Mouse (Mus musculus): ENCODE results near the gene Agps. TPM values are rescaled to one million over a fixed set of nuclear protein-coding genes. Genes with fewer than 3 reads are reported as not detected.

Gene Agps
- total and polyA plus RNA-seq, 3 experiments = 10.4 to 80.7 (median 77.9) TPM

- H3K27me3 ChIP-seq (ENCODE audit: insufficient read depth, low read length) = peaks cover 15% of the 10 kb centered on the region
- peak; percentile 49 for DNase-seq (ENCODE audit: low spot score)
- TF ChIP-seq CTCF (IDR thresholded peaks at IDR 0.05; ENCODE audit: low read depth, low read length) (no peak), GATA1 (IDR thresholded peaks at IDR 0.05; ENCODE audit: borderline replicate concordance, low read length) (no peak), GATA2 (IDR thresholded peaks at IDR 0.05; ENCODE audit: borderline replicate concordance, low read depth, low read length) (no peak), POLR2AphosphoS5 (IDR thresholded peaks at IDR 0.05; ENCODE audit: insufficient replicate concordance, low read depth, low read length) (no peak), TAL1 (conservative IDR thresholded peaks at IDR 0.05; ENCODE audit: low read depth, low read length) (no peak)
- H3K9me3 ChIP-seq (replicated peaks) = no peaks in the 10 kb centered on the region
- H3K36me3 ChIP-seq (replicated peaks) = no peaks in the 10 kb centered on the region
- H3K4me3 ChIP-seq (ENCODE audit: low read depth, low read length) = no peak overlapping the region; the same call in 1 of the 2 replicates
- ATAC-seq (ENCODE audit: extremely low read depth, insufficient number of reproducible peaks, low FRiP score, poor library complexity, severe bottlenecking) = peak; percentile 83
- H3K4me1 ChIP-seq (ENCODE audit: insufficient read depth, low read depth, low read length) = peaks cover 18% of the 10 kb centered on the region
Observed at GRCm38 (mm10) chr2:75792377-75793203, 39.4 kb upstream of the Agps start.

- H3K4me3 ChIP-seq (ENCODE audit: low read depth, low read length) = no peak overlapping the region
- TF ChIP-seq GATA1 (IDR thresholded peaks at IDR 0.05; ENCODE audit: borderline replicate concordance, low read length) = no peak
- TF ChIP-seq GATA2 (IDR thresholded peaks at IDR 0.05; ENCODE audit: borderline replicate concordance, low read depth, low read length) = no peak
- no peak for TF ChIP-seq POLR2AphosphoS5 (IDR thresholded peaks at IDR 0.05; ENCODE audit: insufficient replicate concordance, low read depth, low read length)
- no peak for TF ChIP-seq TAL1 (conservative IDR thresholded peaks at IDR 0.05; ENCODE audit: low read depth, low read length)
- H3K36me3 ChIP-seq (replicated peaks) = no peaks in the 10 kb centered on the region
- ATAC-seq (ENCODE audit: extremely low read depth, insufficient number of reproducible peaks, low FRiP score, poor library complexity, severe bottlenecking) (no peak), DNase-seq (ENCODE audit: low spot score) (no peak)
- H3K4me1 ChIP-seq (ENCODE audit: insufficient read depth, low read depth, low read length) = peaks cover 12% of the 10 kb centered on the region
- H3K9me3 ChIP-seq (replicated peaks) = no peaks in the 10 kb centered on the region
- H3K27me3 ChIP-seq (ENCODE audit: insufficient read depth, low read length) = peaks cover 22% of the 10 kb centered on the region
Observed at GRCm38 (mm10) chr2:75796181-75796580, 35.8 kb upstream of the Agps start.

- Histone ChIP-seq H3K4me3 (ENCODE audit: low read depth, low read length) (no peak overlapping the region), H3K4me1 (ENCODE audit: insufficient read depth, low read depth, low read length) (no peaks in the 10 kb centered on the region), H3K9me3 (replicated peaks) (no peaks in the 10 kb centered on the region), H3K36me3 (replicated peaks) (no peaks in the 10 kb centered on the region), H3K27me3 (ENCODE audit: insufficient read depth, low read length) (peaks cover 25% of the 10 kb centered on the region)
- no peak for ATAC-seq (ENCODE audit: extremely low read depth, insufficient number of reproducible peaks, low FRiP score, poor library complexity, severe bottlenecking)
- TF ChIP-seq CTCF (IDR thresholded peaks at IDR 0.05; ENCODE audit: low read depth, low read length) = no peak
- no peak for TF ChIP-seq GATA2 (IDR thresholded peaks at IDR 0.05; ENCODE audit: borderline replicate concordance, low read depth, low read length)
- TF ChIP-seq POLR2AphosphoS5 (IDR thresholded peaks at IDR 0.05; ENCODE audit: insufficient replicate concordance, low read depth, low read length) = no peak
- no peak for TF ChIP-seq GATA1 (IDR thresholded peaks at IDR 0.05; ENCODE audit: borderline replicate concordance, low read length)
- no peak for TF ChIP-seq TAL1 (conservative IDR thresholded peaks at IDR 0.05; ENCODE audit: low read depth, low read length)
- no peak for DNase-seq (ENCODE audit: low spot score)
Observed at GRCm38 (mm10) chr2:75798434-75798970, 33.5 kb upstream of the Agps start.

- TF ChIP-seq GATA1 (IDR thresholded peaks at IDR 0.05; ENCODE audit: borderline replicate concordance, low read length) (no peak), POLR2AphosphoS5 (IDR thresholded peaks at IDR 0.05; ENCODE audit: insufficient replicate concordance, low read depth, low read length) (no peak), GATA2 (IDR thresholded peaks at IDR 0.05; ENCODE audit: borderline replicate concordance, low read depth, low read length) (no peak), TAL1 (conservative IDR thresholded peaks at IDR 0.05; ENCODE audit: low read depth, low read length) (no peak), CTCF (IDR thresholded peaks at IDR 0.05; ENCODE audit: low read depth, low read length) (no peak)
- no peak for DNase-seq (ENCODE audit: low spot score)
- H3K27me3 ChIP-seq (ENCODE audit: insufficient read depth, low read length) = peaks cover 33% of the 10 kb centered on the region
Observed at GRCm38 (mm10) chr2:75805767-75806166, 26.2 kb upstream of the Agps start.

GRCm38 (mm10) chr2:75806891-75807290 lies 25.1 kb upstream of the Agps start:
- Histone ChIP-seq H3K27me3 (ENCODE audit: insufficient read depth, low read length) (peaks cover 35% of the 10 kb centered on the region), H3K36me3 (replicated peaks) (no peaks in the 10 kb centered on the region), H3K4me3 (ENCODE audit: low read depth, low read length) (no peak overlapping the region), H3K4me1 (ENCODE audit: insufficient read depth, low read depth, low read length) (no peaks in the 10 kb centered on the region), H3K9me3 (replicated peaks) (no peaks in the 10 kb centered on the region)
- ATAC-seq (ENCODE audit: extremely low read depth, insufficient number of reproducible peaks, low FRiP score, poor library complexity, severe bottlenecking) (no peak), DNase-seq (ENCODE audit: low spot score) (no peak)
- TF ChIP-seq GATA1 (IDR thresholded peaks at IDR 0.05; ENCODE audit: borderline replicate concordance, low read length) (no peak), TAL1 (conservative IDR thresholded peaks at IDR 0.05; ENCODE audit: low read depth, low read length) (no peak), POLR2AphosphoS5 (IDR thresholded peaks at IDR 0.05; ENCODE audit: insufficient replicate concordance, low read depth, low read length) (no peak), CTCF (IDR thresholded peaks at IDR 0.05; ENCODE audit: low read depth, low read length) (no peak), GATA2 (IDR thresholded peaks at IDR 0.05; ENCODE audit: borderline replicate concordance, low read depth, low read length) (no peak)

More at GRCm38 (mm10) chr2:75805767-75806166, 26.2 kb upstream of the Agps start:
- Histone ChIP-seq H3K9me3 (replicated peaks) (no peaks in the 10 kb centered on the region), H3K4me1 (ENCODE audit: insufficient read depth, low read depth, low read length) (no peaks in the 10 kb centered on the region), H3K4me3 (ENCODE audit: low read depth, low read length) (no peak overlapping the region), H3K36me3 (replicated peaks) (no peaks in the 10 kb centered on the region)
- no peak for ATAC-seq (ENCODE audit: extremely low read depth, insufficient number of reproducible peaks, low FRiP score, poor library complexity, severe bottlenecking)

GRCm38 (mm10) chr2:75807460-75807859 lies 24.5 kb upstream of the Agps start:
- no peak for ATAC-seq (ENCODE audit: extremely low read depth, insufficient number of reproducible peaks, low FRiP score, poor library complexity, severe bottlenecking)
- DNase-seq (ENCODE audit: low spot score) = no peak
- Histone ChIP-seq H3K36me3 (replicated peaks) (no peaks in the 10 kb centered on the region), H3K4me3 (ENCODE audit: low read depth, low read length) (no peak overlapping the region), H3K4me1 (ENCODE audit: insufficient read depth, low read depth, low read length) (no peaks in the 10 kb centered on the region), H3K9me3 (replicated peaks) (no peaks in the 10 kb centered on the region), H3K27me3 (ENCODE audit: insufficient read depth, low read length) (peaks cover 30% of the 10 kb centered on the region)
- TF ChIP-seq GATA1 (IDR thresholded peaks at IDR 0.05; ENCODE audit: borderline replicate concordance, low read length) (no peak), POLR2AphosphoS5 (IDR thresholded peaks at IDR 0.05; ENCODE audit: insufficient replicate concordance, low read depth, low read length) (no peak), GATA2 (IDR thresholded peaks at IDR 0.05; ENCODE audit: borderline replicate concordance, low read depth, low read length) (no peak), TAL1 (conservative IDR thresholded peaks at IDR 0.05; ENCODE audit: low read depth, low read length) (no peak), CTCF (IDR thresholded peaks at IDR 0.05; ENCODE audit: low read depth, low read length) (no peak)
